Mouse (Mus musculus) embryonic facial prominence, embryonic 11.5 days (tissue): Measurements from ENCODE around the gene Plxnc1. TPM values are rescaled to one million over a fixed set of nuclear protein-coding genes. Genes with fewer than 3 reads are reported as not detected.

Source experiments
- ATAC-seq: fragments of 200-750 bp; cut with Nextera tagmentation; replicated peaks from 2 replicates; pipeline ENCODE4 v1.8.0; 2017; ENCODE audit warnings: low read depth; ENCODE audit not compliant: insufficient number of reproducible peaks, low FRiP score, low TSS enrichment
- DNase-seq: peaks from one replicate; pipeline ENCODE4 v3.0.0-alpha.2; 2015; ENCODE audit warnings: low spot score
- H3K27ac ChIP-seq: fragments of 300-500 bp; sonication (generic); replicated peaks from 2 replicates; pipeline ENCODE4 v1.5.1; 2014; ENCODE audit warnings: mild to moderate bottlenecking, low read depth, low read length, control low read depth
- H3K27me3 ChIP-seq: fragments of 300-500 bp; sonication (generic); 2 replicates; pipeline ENCODE4 v1.6.1; 2014; ENCODE audit warnings: mild to moderate bottlenecking, low read length, moderate library complexity, mixed read lengths; ENCODE audit not compliant: control insufficient read depth, insufficient read depth
- H3K36me3 ChIP-seq: fragments of 300-500 bp; sonication (generic); replicated peaks from 2 replicates; pipeline ENCODE4 v1.6.1; 2014; ENCODE audit warnings: low read depth, mild to moderate bottlenecking, low read length, moderate library complexity, mixed read lengths; ENCODE audit not compliant: control insufficient read depth, insufficient read depth
- H3K4me1 ChIP-seq: fragments of 300-500 bp; sonication (generic); 2 replicates; pipeline ENCODE4 v1.6.1; 2014; ENCODE audit warnings: low read length, mixed read lengths; ENCODE audit not compliant: control insufficient read depth, insufficient read depth
- H3K4me2 ChIP-seq: fragments of 300-500 bp; sonication (generic); 2 replicates; pipeline ENCODE4 v1.6.1; 2014; ENCODE audit warnings: low read depth, mild to moderate bottlenecking, control low read depth, low read length, moderate library complexity
- H3K4me3 ChIP-seq: fragments of 300-500 bp; sonication (generic); 2 replicates; pipeline ENCODE4 v1.5.1; 2014; ENCODE audit warnings: low read depth, low read length, control low read depth
- H3K9ac ChIP-seq: fragments of 300-500 bp; sonication (generic); replicated peaks from 2 replicates; pipeline ENCODE4 v1.6.1; 2014; ENCODE audit warnings: mild to moderate bottlenecking, control low read depth, low read length
- H3K9me3 ChIP-seq: fragments of 300-500 bp; sonication (generic); replicated peaks from 2 replicates; pipeline ENCODE4 v1.6.1; 2016; ENCODE audit warnings: mild to moderate bottlenecking, low read length, inconsistent platforms, mixed read lengths; ENCODE audit not compliant: control insufficient read depth
- WGBS: fragments of 180-500 bp; shearing (Covaris S2); extraction: QIAGEN DNeasy Blood & Tissue Kit; methylation state at CpG from one replicate; pipeline ENCODE4 v1.1.7; 2014; 5-methylcytosine and 5-hydroxymethylcytosine counted together
- polyA plus RNA-seq: library from polyadenylated mRNA; unstranded; fragments of >200 nt; fragmentation: Nextera tagmentation; extraction: Ambion mirVana; gene quantifications from 2 replicates; pipeline ENCODE4 v1.2.1, GENCODE M21; 2014

Gene Plxnc1
- polyA plus RNA-seq, 1 experiment from 2014 or later = 2.8 TPM

- ATAC-seq (no peak), DNase-seq (no peak)
- H3K4me3 ChIP-seq = no peak overlapping the region
- H3K27ac ChIP-seq = no peak overlapping the region
- H3K4me2 ChIP-seq = no peak overlapping the region
- WGBS = 89% methylated on average over 2 of the region's 2 CpGs
- H3K36me3 ChIP-seq = no peaks in the 10 kb centered on the region
- H3K4me1 ChIP-seq = peaks cover 6% of the 10 kb centered on the region
- peaks cover 14% of the 10 kb centered on the region for H3K27me3 ChIP-seq
- no peaks in the 10 kb centered on the region for H3K9me3 ChIP-seq
- H3K9ac ChIP-seq = no peak overlapping the region
Observed at GRCm38 (mm10) chr10:94938899-94939298, 5.7 kb downstream of the Plxnc1 start.

- WGBS = 83% methylated on average over 6 of the region's 6 CpGs
- Histone ChIP-seq H3K4me2 (no peak overlapping the region), H3K4me3 (no peak overlapping the region), H3K4me1 (peaks cover under 1% of the 10 kb centered on the region; the same call in 1 of the 2 replicates), H3K27me3 (peaks cover 8% of the 10 kb centered on the region), H3K9me3 (no peaks in the 10 kb centered on the region), H3K9ac (no peak overlapping the region), H3K36me3 (no peaks in the 10 kb centered on the region), H3K27ac (no peak overlapping the region)
- no peak for ATAC-seq
- DNase-seq = no peak
Observed at GRCm38 (mm10) chr10:94938320-94938719, 6.3 kb downstream of the Plxnc1 start.

- Histone ChIP-seq H3K27me3 (no peaks in the 10 kb centered on the region), H3K27ac (no peak overlapping the region), H3K4me3 (no peak overlapping the region), H3K4me1 (no peaks in the 10 kb centered on the region), H3K9me3 (no peaks in the 10 kb centered on the region), H3K36me3 (no peaks in the 10 kb centered on the region), H3K4me2 (no peak overlapping the region), H3K9ac (no peak overlapping the region)
- whole genome bisulfite sequencing = 84% methylated on average over 4 of the region's 4 CpGs
- ATAC-seq (no peak), DNase-seq (no peak)
Observed at GRCm38 (mm10) chr10:94935270-94935669, 9.4 kb downstream of the Plxnc1 start.

- H3K4me2 ChIP-seq = no peak overlapping the region
- WGBS = 84% methylated on average over 9 of the region's 9 CpGs
- no peak overlapping the region for H3K9ac ChIP-seq
- no peaks in the 10 kb centered on the region for H3K9me3 ChIP-seq
- H3K27ac ChIP-seq = no peak overlapping the region
- no peak overlapping the region for H3K4me3 ChIP-seq
- ATAC-seq (no peak), DNase-seq (no peak)
- H3K27me3 ChIP-seq = no peaks in the 10 kb centered on the region
- no peaks in the 10 kb centered on the region for H3K36me3 ChIP-seq
- H3K4me1 ChIP-seq = no peaks in the 10 kb centered on the region
Observed at GRCm38 (mm10) chr10:94934151-94934614, 10.5 kb downstream of the Plxnc1 start.

GRCm38 (mm10) chr10:94931961-94932832, 12.4 kb downstream of the Plxnc1 start:
- no peak overlapping the region for H3K4me3 ChIP-seq
- no peak overlapping the region for H3K27ac ChIP-seq
- ATAC-seq (no peak), DNase-seq (no peak)
- no peak overlapping the region for H3K9ac ChIP-seq
- no peaks in the 10 kb centered on the region for H3K9me3 ChIP-seq
- WGBS = 59% methylated on average over 9 of the region's 9 CpGs
- H3K4me1 ChIP-seq = no peaks in the 10 kb centered on the region
- no peaks in the 10 kb centered on the region for H3K36me3 ChIP-seq
- no peak overlapping the region for H3K4me2 ChIP-seq
- H3K27me3 ChIP-seq = no peaks in the 10 kb centered on the region

- H3K4me2 ChIP-seq = no peak overlapping the region
- ATAC-seq = no peak
- H3K27me3 ChIP-seq = no peaks in the 10 kb centered on the region
- no peaks in the 10 kb centered on the region for H3K36me3 ChIP-seq
- H3K9me3 ChIP-seq = no peaks in the 10 kb centered on the region
- H3K9ac ChIP-seq = no peak overlapping the region
- no peak overlapping the region for H3K4me3 ChIP-seq
- H3K27ac ChIP-seq = no peak overlapping the region
- whole genome bisulfite sequencing = 91% methylated on average over 4 of the region's 4 CpGs
- no peak for DNase-seq
- no peaks in the 10 kb centered on the region for H3K4me1 ChIP-seq
Observed at GRCm38 (mm10) chr10:94928164-94928563, 16.5 kb downstream of the Plxnc1 start.

GRCm38 (mm10) chr10:94926297-94926696, 18.3 kb downstream of the Plxnc1 start:
- Histone ChIP-seq H3K4me1 (no peaks in the 10 kb centered on the region; the same call in 1 of the 2 replicates), H3K9me3 (no peaks in the 10 kb centered on the region), H3K27me3 (no peaks in the 10 kb centered on the region), H3K27ac (no peak overlapping the region), H3K4me3 (no peak overlapping the region), H3K36me3 (no peaks in the 10 kb centered on the region), H3K9ac (no peak overlapping the region), H3K4me2 (no peak overlapping the region)
- no peak for DNase-seq
- ATAC-seq = no peak
- 26% methylated on average over 3 of the region's 3 CpGs for WGBS

GRCm38 (mm10) chr10:94924878-94925277, 19.8 kb downstream of the Plxnc1 start:
- DNase-seq (no peak), ATAC-seq (no peak)
- no peak overlapping the region for H3K4me3 ChIP-seq
- H3K4me1 ChIP-seq = no peaks in the 10 kb centered on the region; the same call in none of the 2 replicates
- 93% methylated on average over 4 of the region's 4 CpGs for WGBS
- H3K4me2 ChIP-seq = no peak overlapping the region
- H3K36me3 ChIP-seq = no peaks in the 10 kb centered on the region
- H3K9me3 ChIP-seq = no peaks in the 10 kb centered on the region
- no peak overlapping the region for H3K9ac ChIP-seq
- no peaks in the 10 kb centered on the region for H3K27me3 ChIP-seq
- H3K27ac ChIP-seq = no peak overlapping the region
